Mouse (Mus musculus) heart, embryonic 14.5 days (tissue): ENCODE measurements around the gene Il1rapl2. TPM values are rescaled to one million over a fixed set of nuclear protein-coding genes. Genes with fewer than 3 reads are reported as not detected.

Source experiments
- ATAC-seq: fragments of 200-750 bp; cut with Nextera tagmentation; 2 replicates; pipeline ENCODE4 v1.8.0; 2017; ENCODE audit warnings: low read depth, moderate TSS enrichment; ENCODE audit not compliant: insufficient number of reproducible peaks, insufficient read depth, low FRiP score
- H3K27ac ChIP-seq, 2 experiments: fragments of 200-500 bp in 1 of 2; fragments of 300-500 bp in 1 of 2; sonication (generic) in 1 of 2; replicated peaks in 1 of 2; 2 replicates each; pipeline ENCODE4 v1.5.1; 2012 to 2014; ENCODE audit warnings: low read depth in 2 of 2, low read length in 2 of 2, control low read depth in 1 of 2, mild to moderate bottlenecking in 1 of 2, mixed read lengths in 1 of 2; ENCODE audit not compliant: control insufficient read depth in 1 of 2, insufficient read depth in 1 of 2
- H3K27me3 ChIP-seq: fragments of 300-500 bp; sonication (generic); 2 replicates; pipeline ENCODE4 v1.6.1; 2014; ENCODE audit warnings: mild to moderate bottlenecking, low read length, control low read depth; ENCODE audit not compliant: control insufficient read depth, insufficient read depth
- H3K36me3 ChIP-seq: fragments of 300-500 bp; sonication (generic); 2 replicates; pipeline ENCODE4 v1.6.1; 2014; ENCODE audit warnings: mild to moderate bottlenecking, control low read depth, low read length, mixed read lengths; ENCODE audit not compliant: control insufficient read depth, insufficient read depth
- H3K4me1 ChIP-seq, 2 experiments: fragments of 200-500 bp in 1 of 2; fragments of 300-500 bp in 1 of 2; sonication (generic) in 1 of 2; 2 replicates each; pipeline ENCODE4 v1.6.1; 2012 to 2014; ENCODE audit warnings: low read length in 2 of 2, control low read depth in 1 of 2, mixed read lengths in 1 of 2; ENCODE audit not compliant: control insufficient read depth in 2 of 2, insufficient read depth in 2 of 2
- H3K4me2 ChIP-seq: fragments of 300-500 bp; sonication (generic); 2 replicates; pipeline ENCODE4 v1.6.1; 2014; ENCODE audit warnings: mild to moderate bottlenecking, low read length
- H3K4me3 ChIP-seq, 2 experiments: fragments of 200-500 bp in 1 of 2; fragments of 300-500 bp in 1 of 2; sonication (generic) in 1 of 2; 2 replicates each; pipeline ENCODE4 v1.5.1; 2012 to 2014; ENCODE audit warnings: low read length in 2 of 2, mild to moderate bottlenecking in 2 of 2, control low read depth in 1 of 2, low read depth in 1 of 2, moderate library complexity in 1 of 2; ENCODE audit not compliant: control insufficient read depth in 1 of 2, insufficient read depth in 1 of 2
- H3K9ac ChIP-seq: fragments of 300-500 bp; sonication (generic); 2 replicates; pipeline ENCODE4 v1.6.1; 2014; ENCODE audit warnings: mild to moderate bottlenecking, low read length
- H3K9me3 ChIP-seq: fragments of 300-500 bp; sonication (generic); 2 replicates; pipeline ENCODE4 v1.6.1; 2016; ENCODE audit warnings: low read length, control low read depth; ENCODE audit not compliant: control insufficient read depth
- WGBS: fragments of 180-500 bp; shearing (Covaris S2); extraction: QIAGEN DNeasy Blood & Tissue Kit; methylation state at CpG from one replicate; pipeline ENCODE4 v1.1.7; 2014; 5-methylcytosine and 5-hydroxymethylcytosine counted together
- polyA plus RNA-seq: library from polyadenylated mRNA; unstranded; fragments of >200 nt; fragmentation: Nextera tagmentation; extraction: Ambion mirVana; gene quantifications from 2 replicates; pipeline ENCODE4 v1.2.1, GENCODE M21; 2014

Il1rapl2 gene
- polyA plus RNA-seq, 1 experiment from 2014 or later = 0.20 TPM

GRCm38 (mm10) chrX:137700006-137700405 is 129.6 kb downstream of the Il1rapl2 start:
- Histone ChIP-seq H3K4me3 (no peak overlapping the region), H3K27ac (no peak overlapping the region), H3K27me3 (no peaks in the 10 kb centered on the region), H3K36me3 (no peaks in the 10 kb centered on the region), H3K4me2 (no peak overlapping the region), H3K9ac (no peak overlapping the region), H3K9me3 (no peaks in the 10 kb centered on the region), H3K4me1 (no peaks in the 10 kb centered on the region)
- ATAC-seq = no peak
- WGBS = 70% methylated on average over 2 of the region's 2 CpGs

- Histone ChIP-seq H3K9ac (no peak overlapping the region), H3K4me2 (no peak overlapping the region), H3K27me3 (no peaks in the 10 kb centered on the region), H3K27ac (no peak overlapping the region), H3K9me3 (no peaks in the 10 kb centered on the region), H3K4me1 (no peaks in the 10 kb centered on the region), H3K4me3 (no peak overlapping the region), H3K36me3 (no peaks in the 10 kb centered on the region)
- 86% methylated on average over 3 of the region's 3 CpGs for WGBS
- no peak for ATAC-seq
These were observed 185.1 kb downstream of the Il1rapl2 start for GRCm38 (mm10) chrX:137755537-137755936.

GRCm38 (mm10) chrX:137805484-137806200 is 235.2 kb downstream of the Il1rapl2 start:
- no peaks in the 10 kb centered on the region for H3K36me3 ChIP-seq
- H3K9ac ChIP-seq = no peak overlapping the region
- no peak overlapping the region for H3K4me2 ChIP-seq
- no peaks in the 10 kb centered on the region for H3K4me1 ChIP-seq
- 68% methylated on average over 6 of the region's 6 CpGs for WGBS
- H3K9me3 ChIP-seq = no peaks in the 10 kb centered on the region
- H3K4me3 ChIP-seq = no peak overlapping the region
- no peak overlapping the region for H3K27ac ChIP-seq
- H3K27me3 ChIP-seq = no peaks in the 10 kb centered on the region
- no peak for ATAC-seq

GRCm38 (mm10) chrX:137806231-137807114 is 236.1 kb downstream of the Il1rapl2 start:
- Histone ChIP-seq H3K9ac (no peak overlapping the region), H3K4me2 (no peak overlapping the region), H3K27me3 (no peaks in the 10 kb centered on the region), H3K36me3 (no peaks in the 10 kb centered on the region), H3K27ac (no peak overlapping the region), H3K4me1 (no peaks in the 10 kb centered on the region), H3K4me3 (no peak overlapping the region), H3K9me3 (no peaks in the 10 kb centered on the region)
- WGBS = 71% methylated on average over 4 of the region's 4 CpGs
- no peak for ATAC-seq

GRCm38 (mm10) chrX:137809526-137809925 is 239.1 kb downstream of the Il1rapl2 start:
- Histone ChIP-seq H3K36me3 (no peaks in the 10 kb centered on the region), H3K27ac (no peak overlapping the region), H3K4me1 (no peaks in the 10 kb centered on the region), H3K9ac (no peak overlapping the region), H3K4me2 (no peak overlapping the region), H3K27me3 (no peaks in the 10 kb centered on the region), H3K9me3 (no peaks in the 10 kb centered on the region), H3K4me3 (no peak overlapping the region)
- ATAC-seq = no peak
- 49% methylated on average over 3 of the region's 3 CpGs for WGBS

GRCm38 (mm10) chrX:137812151-137812550 is 241.7 kb downstream of the Il1rapl2 start:
- Histone ChIP-seq H3K4me3 (no peak overlapping the region), H3K36me3 (no peaks in the 10 kb centered on the region), H3K27me3 (no peaks in the 10 kb centered on the region), H3K27ac (no peak overlapping the region), H3K9ac (no peak overlapping the region), H3K4me2 (no peak overlapping the region), H3K4me1 (no peaks in the 10 kb centered on the region), H3K9me3 (no peaks in the 10 kb centered on the region)
- WGBS = 48% methylated on average over 1 of the region's 1 CpGs
- ATAC-seq = no peak

GRCm38 (mm10) chrX:137848936-137849335 is 278.5 kb downstream of the Il1rapl2 start:
- Histone ChIP-seq H3K9ac (no peak overlapping the region), H3K36me3 (no peaks in the 10 kb centered on the region), H3K4me1 (no peaks in the 10 kb centered on the region), H3K9me3 (no peaks in the 10 kb centered on the region), H3K27me3 (no peaks in the 10 kb centered on the region), H3K27ac (no peak overlapping the region), H3K4me3 (no peak overlapping the region), H3K4me2 (no peak overlapping the region)
- ATAC-seq = no peak
- 53% methylated on average over 3 of the region's 3 CpGs for WGBS
